11 mouse cellular contexts compared by ENCODE assay signal in the genomic region with DNA sequence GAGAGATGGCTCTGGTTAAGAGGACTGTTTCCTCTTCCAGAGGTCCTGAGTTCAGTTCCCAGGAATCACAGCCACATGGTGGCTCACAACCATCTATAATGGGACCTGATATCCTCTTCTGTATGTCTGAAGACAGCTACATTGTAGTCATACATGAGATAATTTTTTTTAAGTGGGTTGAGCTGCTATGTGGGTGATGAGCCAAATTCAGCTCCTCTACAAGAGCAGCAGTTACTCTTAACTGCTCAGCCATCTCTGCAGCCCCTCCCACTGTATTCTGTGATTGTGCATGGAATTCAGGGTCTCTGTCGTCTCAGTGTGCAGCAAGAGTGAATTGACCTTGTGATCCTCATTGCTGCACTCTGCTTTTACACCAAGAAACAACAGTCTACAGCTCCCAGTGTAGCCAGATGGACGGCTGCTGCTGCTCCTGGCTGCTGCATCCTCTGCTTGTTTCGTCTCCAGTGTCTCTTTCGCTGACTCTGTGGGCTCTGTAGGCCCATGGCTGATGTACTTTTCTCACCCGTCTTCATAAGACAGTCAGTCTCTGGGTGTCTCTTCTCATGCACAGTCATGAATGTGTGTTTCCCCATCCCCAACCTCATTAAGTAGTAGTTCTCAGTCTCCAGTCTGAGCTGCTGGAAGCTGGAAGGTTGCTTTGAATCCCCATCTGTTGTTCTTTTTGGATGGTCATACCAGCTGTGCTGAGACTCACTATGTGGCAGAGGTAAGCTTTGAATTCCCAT. TPM values are rescaled to one million over a fixed set of nuclear protein-coding genes. Genes with fewer than 3 reads are reported as not detected.
DNase-seq lines count a peak whose midpoint lies in the region; ATAC-seq lines count a peak whose summit lies in the region.
"Had no signal": no experiment of that assay in that cellular context is flagged by ENCODE, and none has a peak within 500 bp of the region (broad histone marks: within the 10 kb centered on the region; RNA-seq: fewer than 3 reads in every experiment).

No protein-coding gene starts in this region.

- peak overlapping the region; percentile 30; the same call in 1 of the 2 replicates for H3K27ac ChIP-seq in hindbrain, embryonic 15.5 days (replicated peaks)
- H3K27ac ChIP-seq in hindbrain, embryonic 12.5 days: no peak overlapping the region
- 0 out of 2 replicates have a peak overlapping the region, but pooled peaks have one; percentile 9 for H3K27ac ChIP-seq in neural tube, embryonic 13.5 days (replicated peaks)
- H3K27ac ChIP-seq: intestine, embryonic 15.5 days; stomach, embryonic 15.5 days had no signal

- no peaks in the 10 kb centered on the region for H3K9me3 ChIP-seq in hindbrain, embryonic 15.5 days
- no peaks in the 10 kb centered on the region for H3K9me3 ChIP-seq in hindbrain, embryonic 12.5 days (replicated peaks)
- no peaks in the 10 kb centered on the region for H3K9me3 ChIP-seq in neural tube, embryonic 13.5 days
- H3K9me3 ChIP-seq: intestine, embryonic 15.5 days; stomach, embryonic 15.5 days had no signal

- no peak overlapping the region for H3K4me3 ChIP-seq in hindbrain, embryonic 15.5 days
- H3K4me3 ChIP-seq in hindbrain, embryonic 12.5 days: no peak overlapping the region
- no peak overlapping the region for H3K4me3 ChIP-seq in neural tube, embryonic 13.5 days
- H3K4me3 ChIP-seq: intestine, embryonic 15.5 days; stomach, embryonic 15.5 days had no signal

- no peaks in the 10 kb centered on the region for H3K27me3 ChIP-seq in hindbrain, embryonic 15.5 days
- H3K27me3 ChIP-seq in hindbrain, embryonic 12.5 days: no peaks in the 10 kb centered on the region
- no peaks in the 10 kb centered on the region for H3K27me3 ChIP-seq in neural tube, embryonic 13.5 days
- H3K27me3 ChIP-seq: intestine, embryonic 15.5 days; stomach, embryonic 15.5 days had no signal

- 57% methylated on average over 5 of the region's 5 CpGs for WGBS in hindbrain, embryonic 15.5 days
- 62% methylated on average over 5 of the region's 5 CpGs for WGBS in hindbrain, embryonic 12.5 days
- WGBS in neural tube, embryonic 13.5 days: 63% methylated on average over 5 of the region's 5 CpGs

- ATAC-seq in hindbrain, embryonic 15.5 days (ENCODE audit: low FRiP score, low read depth): 0 out of 2 replicates have a peak, but pooled peaks have one; percentile 19
- no peak for ATAC-seq in hindbrain, embryonic 12.5 days (ENCODE audit: low FRiP score)
- no peak for ATAC-seq in neural tube, embryonic 13.5 days (ENCODE audit: low read depth)
- no peak for ATAC-seq in erythroblast, adult 5-6 weeks (replicated peaks; ENCODE audit: low FRiP score, poor library complexity, severe bottlenecking)
- ATAC-seq: intestine, embryonic 15.5 days had no signal

- H3K4me1 ChIP-seq in hindbrain, embryonic 15.5 days (replicated peaks): 0 out of 2 replicates have a peak, but pooled peaks cover 5% of the 10 kb centered on the region
- H3K4me1 ChIP-seq in hindbrain, embryonic 12.5 days: no peaks in the 10 kb centered on the region
- H3K4me1 ChIP-seq in neural tube, embryonic 13.5 days (replicated peaks): no peaks in the 10 kb centered on the region
- H3K4me1 ChIP-seq: intestine, embryonic 15.5 days; stomach, embryonic 15.5 days had no signal

- H3K9ac ChIP-seq in hindbrain, embryonic 15.5 days: no peak overlapping the region
- H3K9ac ChIP-seq in hindbrain, embryonic 12.5 days: no peak overlapping the region
- no peak overlapping the region for H3K9ac ChIP-seq in neural tube, embryonic 13.5 days
- H3K9ac ChIP-seq: intestine, embryonic 15.5 days; stomach, embryonic 15.5 days had no signal

- H3K36me3 ChIP-seq in hindbrain, embryonic 15.5 days: peaks cover 25% of the 10 kb centered on the region
- peaks cover 24% of the 10 kb centered on the region for H3K36me3 ChIP-seq in hindbrain, embryonic 12.5 days
- peaks cover 31% of the 10 kb centered on the region for H3K36me3 ChIP-seq in neural tube, embryonic 13.5 days

- H3K4me2 ChIP-seq in hindbrain, embryonic 15.5 days: no peak overlapping the region
- no peak overlapping the region for H3K4me2 ChIP-seq in hindbrain, embryonic 12.5 days (replicated peaks)
- H3K4me2 ChIP-seq in neural tube, embryonic 13.5 days: no peak overlapping the region
- H3K4me2 ChIP-seq: heart, embryonic 11.5 days; intestine, embryonic 15.5 days; liver, embryonic 11.5 days; stomach, embryonic 15.5 days had no signal

- DNase-seq in neural tube, embryonic 10.5 days (ENCODE audit: extremely low spot score, low spot score): no peak
- peak; percentile 28 to 53 for DNase-seq in frontal cortex, postnatal 36 days (ENCODE audit: low spot score in 2 of 2)
- DNase-seq in telencephalon, adult 2 months (ENCODE audit: low read depth, low spot score): peak; percentile 55

RNA-seq across cellular contexts. Expression of gene Olfr1373, which starts 16.8 kb away (rescaled TPM):
- not detected in 2 replicates for polyA plus RNA-seq in hindbrain, embryonic 15.5 days (2015; fragmentation: Nextera tagmentation; extraction: Ambion mirVana)
- polyA plus RNA-seq in hindbrain, embryonic 12.5 days (2016; fragmentation: Nextera tagmentation; extraction: Ambion mirVana): not detected in 2 replicates
- polyA plus RNA-seq in neural tube, embryonic 13.5 days (2015; fragmentation: Nextera tagmentation; extraction: Ambion mirVana): not detected in 2 replicates
- total RNA-seq in erythroblast, adult 5-6 weeks (2015; ENCODE audit: low replicate concordance): not detected in 2 replicates
- total RNA-seq in erythroblast, adult 5-6 weeks (2017; ENCODE audit: low replicate concordance): not detected in 2 replicates
- polyA plus RNA-seq: heart, embryonic 11.5 days; intestine, embryonic 15.5 days; liver, embryonic 11.5 days; stomach, embryonic 15.5 days had no signal

RNA-seq across cellular contexts. Expression of gene Ppp2ca, which starts 30.0 kb away (rescaled TPM):
- polyA plus RNA-seq in hindbrain, embryonic 15.5 days (2015; fragmentation: Nextera tagmentation; extraction: Ambion mirVana): 126 and 131 TPM in 2 replicates
- 123 and 126 TPM in 2 replicates for polyA plus RNA-seq in hindbrain, embryonic 12.5 days (2016; fragmentation: Nextera tagmentation; extraction: Ambion mirVana)
- polyA plus RNA-seq in neural tube, embryonic 13.5 days (2015; fragmentation: Nextera tagmentation; extraction: Ambion mirVana): 137 and 141 TPM in 2 replicates
- 30.4 and 41.4 TPM in 2 replicates for total RNA-seq in erythroblast, adult 5-6 weeks (2015; ENCODE audit: low replicate concordance)
- 47.7 and 48.0 TPM in 2 replicates for total RNA-seq in erythroblast, adult 5-6 weeks (2017; ENCODE audit: low replicate concordance)
